In genomic region chr6:94045180-94045579, GRCm38 (mm10) we compare ENCODE assay signal across 19 mouse cellular contexts.
DNase-seq lines count a peak whose midpoint lies in the region; ATAC-seq and TF ChIP-seq lines count a peak whose summit lies in the region.
"Had no signal": no experiment of that assay in that cellular context is flagged by ENCODE, and none has a peak within 500 bp of the region (broad histone marks: within the 10 kb centered on the region; RNA-seq: fewer than 3 reads in every experiment).

No protein-coding gene starts in this region.

- no peak overlapping the region for H3K9ac ChIP-seq in liver, postnatal 0 days (replicated peaks)
- no peak overlapping the region for H3K9ac ChIP-seq in liver, embryonic 12.5 days
- H3K9ac ChIP-seq: forebrain, embryonic 13.5 days; forebrain, postnatal 0 days; hindbrain, embryonic 14.5 days had no signal

- no peak for DNase-seq in liver, postnatal 0 days
- DNase-seq in adrenal gland, adult 8-10 months = no peak
- no peak for DNase-seq in cerebellum, adult 9-10 months
- DNase-seq: adrenal gland, postnatal 10 days; adrenal gland, postnatal 36 days; cerebellum, adult 18-20 months; cerebellum, adult 9-11 months; cerebellum, postnatal 36 days; forebrain, postnatal 0 days; gastrocnemius, postnatal 25 days; kidney, adult 18-20 months had no signal

- no peaks in the 10 kb centered on the region for H3K27me3 ChIP-seq in liver, postnatal 0 days (ENCODE audit: insufficient read depth, low read length)
- H3K27me3 ChIP-seq in liver, embryonic 12.5 days (replicated peaks) = no peaks in the 10 kb centered on the region
- H3K27me3 ChIP-seq: forebrain, embryonic 13.5 days had no signal

- H3K36me3 ChIP-seq in liver, postnatal 0 days (replicated peaks; ENCODE audit: insufficient read depth, low read length) = 0 out of 2 replicates have a peak, but pooled peaks cover 3% of the 10 kb centered on the region
- H3K36me3 ChIP-seq in liver, embryonic 12.5 days = no peaks in the 10 kb centered on the region

- peak; percentile 43; the same call in 1 of the 2 replicates for ATAC-seq in liver, postnatal 0 days
- ATAC-seq in liver, embryonic 12.5 days = no peak
- peak; percentile 99 for ATAC-seq in granulocyte monocyte progenitor cell, adult 5-6 weeks (replicated peaks; ENCODE audit: poor library complexity, severe bottlenecking)
- ATAC-seq in megakaryocyte progenitor cell, adult 5-6 weeks (replicated peaks; ENCODE audit: poor library complexity) = peak; percentile 100
- ATAC-seq: activated CD4-positive, CD25-positive, alpha-beta regulatory T cell, adult 4 months; forebrain, embryonic 13.5 days had no signal

- H3K27ac ChIP-seq in liver, postnatal 0 days (ENCODE audit: low read depth) = no peak overlapping the region
- H3K27ac ChIP-seq in liver, embryonic 12.5 days = no peak overlapping the region
- H3K27ac ChIP-seq: forebrain, embryonic 10.5 days; forebrain, embryonic 13.5 days; hindbrain, embryonic 14.5 days had no signal

- no peaks in the 10 kb centered on the region for H3K9me3 ChIP-seq in liver, postnatal 0 days (ENCODE audit: low read length)
- H3K9me3 ChIP-seq in liver, embryonic 12.5 days (replicated peaks) = no peaks in the 10 kb centered on the region
- H3K9me3 ChIP-seq: forebrain, embryonic 10.5 days; forebrain, embryonic 13.5 days had no signal

- WGBS in liver, postnatal 0 days (ENCODE audit: insufficient replicate concordance) = 33% methylated on average over 4 of the region's 4 CpGs
- WGBS in liver, embryonic 12.5 days (ENCODE audit: insufficient replicate concordance) = 29% methylated on average over 4 of the region's 4 CpGs

- no peak overlapping the region for H3K4me2 ChIP-seq in liver, postnatal 0 days (ENCODE audit: low read depth, low read length)
- H3K4me2 ChIP-seq in liver, embryonic 12.5 days = no peak overlapping the region
- H3K4me2 ChIP-seq: forebrain, embryonic 13.5 days; heart, embryonic 11.5 days; hindbrain, embryonic 14.5 days had no signal

- no peak for TF ChIP-seq EP300 in liver, postnatal 0 days (IDR thresholded peaks at IDR 0.05; ENCODE audit: low read depth)

- no peak overlapping the region for H3K4me3 ChIP-seq in liver, postnatal 0 days (ENCODE audit: low read depth, low read length)
- H3K4me3 ChIP-seq in liver, embryonic 12.5 days = no peak overlapping the region
- H3K4me3 ChIP-seq: forebrain, embryonic 10.5 days; forebrain, embryonic 13.5 days had no signal

- TF ChIP-seq CTCF in liver, postnatal 0 days (IDR thresholded peaks at IDR 0.05; ENCODE audit: low read depth) = no peak

- no peaks in the 10 kb centered on the region for H3K4me1 ChIP-seq in liver, postnatal 0 days (ENCODE audit: insufficient read depth)
- H3K4me1 ChIP-seq in liver, embryonic 12.5 days = 0 out of 2 replicates have a peak, but pooled peaks cover 7% of the 10 kb centered on the region
